Mouse (Mus musculus): ENCODE measurements at regions not wholly inside any gene's neighbourhood (a gene's known extent, or its start where the extent isn't known, plus 50 kb on each side); places are given as distances from the start of the nearest gene placed in this dataset.

DNA sequence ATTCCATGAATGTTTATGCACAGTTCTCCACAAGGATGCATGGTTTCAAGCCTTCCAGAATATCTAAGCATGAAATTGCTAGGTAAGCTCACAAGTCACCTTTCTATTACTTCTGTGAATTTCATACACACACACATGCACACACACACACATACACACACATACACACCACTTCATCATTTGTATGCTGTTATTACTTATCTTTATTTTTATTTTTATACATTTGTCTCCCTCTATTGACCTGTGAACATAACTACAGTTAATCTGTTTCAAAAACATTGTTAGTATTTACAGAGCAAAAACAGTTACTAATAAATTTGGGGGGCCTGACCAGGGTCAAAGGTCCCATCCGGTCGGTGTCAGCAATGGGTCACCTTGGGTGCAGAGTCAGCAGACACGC, 212.6 kb upstream of the Depdc1a start:
- no peak for DNase-seq (ENCODE audit: low spot score)

DNA sequence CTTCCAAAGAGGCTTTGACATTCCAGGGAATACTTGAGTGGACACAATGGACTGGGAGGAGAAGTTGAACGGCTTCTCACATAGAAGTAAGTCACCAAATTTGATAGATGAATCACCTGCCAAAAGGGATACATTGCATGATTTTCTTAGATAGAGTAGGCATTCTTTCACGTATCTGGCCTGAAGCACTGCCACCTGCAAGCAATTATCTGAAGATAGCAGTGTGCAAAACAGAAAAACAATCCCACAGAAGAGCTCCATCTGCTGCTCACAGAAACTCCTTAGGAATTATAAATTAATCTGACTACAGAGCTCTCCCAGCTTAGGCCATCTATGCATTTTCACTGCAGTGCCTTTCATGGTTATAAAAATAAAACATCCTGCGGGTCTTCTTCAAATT, 177.8 kb upstream of the Depdc1a start:
- no peak for DNase-seq (ENCODE audit: low spot score)

DNA sequence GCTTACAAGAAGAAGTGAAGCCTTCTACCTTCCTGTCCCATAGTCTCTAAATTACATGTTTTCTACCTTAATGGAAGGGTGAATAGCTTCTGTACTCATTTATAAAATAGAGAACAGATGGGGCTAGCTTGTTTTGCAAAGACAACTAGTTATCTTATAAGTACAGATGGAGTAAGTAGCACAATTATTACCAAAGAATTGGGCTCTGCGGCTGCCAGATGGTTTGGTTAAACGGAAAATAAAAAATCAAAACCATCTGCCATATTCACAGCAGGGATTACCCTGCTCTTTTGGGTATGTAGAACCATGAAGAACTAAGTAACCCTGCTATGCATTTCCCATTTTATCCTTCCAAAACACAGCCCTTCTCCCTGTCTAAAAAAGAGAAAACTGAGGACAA, 147.2 kb upstream of the Depdc1a start:
- no peak for DNase-seq (ENCODE audit: low spot score)

DNA sequence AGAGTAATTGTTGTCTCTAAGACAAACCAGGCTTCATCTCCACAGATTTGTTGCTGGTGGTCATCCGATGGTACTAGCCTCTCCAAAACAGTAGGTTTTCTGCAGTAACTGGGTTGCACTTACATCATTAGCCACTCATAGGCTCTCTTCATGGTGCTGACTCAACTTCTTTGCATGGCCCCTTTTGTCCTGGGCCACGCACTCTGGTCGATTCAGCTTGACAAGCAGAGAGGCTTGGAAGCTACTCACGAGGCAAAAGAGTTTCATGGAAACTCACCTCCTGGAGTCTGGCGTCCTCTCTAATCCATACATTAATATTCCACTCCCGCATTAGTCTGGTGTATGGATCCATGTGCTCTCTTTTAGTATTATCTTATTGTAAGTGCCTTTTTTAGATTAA, 141.5 kb upstream of the Depdc1a start:
- no peak for DNase-seq (ENCODE audit: low spot score)

DNA sequence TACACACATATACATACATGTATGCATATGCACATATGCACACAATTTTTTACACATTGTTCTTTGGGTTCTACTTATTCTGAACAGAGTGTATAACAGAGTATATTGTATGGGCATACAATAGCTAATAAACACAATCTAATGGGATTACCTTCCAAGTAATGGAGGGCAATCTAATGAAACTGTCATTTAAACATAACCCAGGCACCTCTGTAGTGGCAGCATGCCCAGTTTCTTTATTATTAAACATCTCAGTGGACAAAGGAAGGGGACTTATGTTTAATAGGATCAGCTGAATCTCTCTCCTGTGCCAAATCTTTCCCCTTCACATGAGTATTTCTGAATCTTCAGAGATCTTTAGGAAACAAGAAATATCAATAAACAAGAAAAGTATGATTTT, 122.1 kb upstream of the Depdc1a start:
- peak; percentile 87 for DNase-seq (ENCODE audit: low spot score)

All from MN1 (cell line).